Comparison of ENCODE assay signal across 8 mouse cellular contexts in the genomic region with DNA sequence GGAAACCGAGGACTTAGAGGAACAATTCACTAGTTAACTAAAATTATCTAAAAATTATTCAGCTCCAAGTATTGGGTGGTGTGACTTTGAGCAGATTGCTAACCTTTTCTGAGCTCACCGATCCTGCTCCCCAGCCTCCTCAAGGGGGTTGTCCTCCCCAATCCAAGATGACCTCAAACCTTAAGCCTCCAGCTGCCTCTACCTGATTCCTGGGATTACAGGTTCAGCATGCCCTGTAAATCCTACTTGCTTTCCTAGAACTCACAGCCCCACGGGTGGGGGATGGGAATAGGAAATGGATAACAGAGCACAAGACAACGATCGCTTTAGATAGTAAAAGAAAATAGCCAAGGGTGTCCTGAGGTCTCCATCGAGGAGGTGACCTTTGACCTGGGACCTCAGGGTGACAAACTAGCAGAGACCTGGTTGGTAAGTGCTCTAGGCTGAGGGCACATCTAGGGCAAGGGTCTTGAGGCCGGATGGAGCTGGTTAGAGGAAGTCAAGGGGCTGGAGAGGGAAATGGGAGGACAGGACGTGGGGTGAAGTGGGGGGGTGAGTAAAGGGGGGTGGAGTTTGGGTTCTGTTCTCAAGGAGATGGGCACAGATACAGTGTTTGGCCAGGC. TPM values are rescaled to one million over a fixed set of nuclear protein-coding genes. Genes with fewer than 3 reads are reported as not detected.
DNase-seq lines count a peak whose midpoint lies in the region; ATAC-seq and TF ChIP-seq lines count a peak whose summit lies in the region.

No protein-coding gene starts in this region.

- H3K27ac ChIP-seq in midbrain, embryonic 10.5 days (replicated peaks), result peak overlapping the region; percentile 75
- no peak overlapping the region for H3K27ac ChIP-seq in midbrain, embryonic 11.5 days (ENCODE audit: low read depth, low read length)
- peak overlapping the region; percentile 90 for H3K27ac ChIP-seq in hindbrain, embryonic 10.5 days
- peak overlapping the region; percentile 91 for H3K27ac ChIP-seq in stomach, postnatal 0 days (replicated peaks)

- H3K4me3 ChIP-seq in midbrain, embryonic 10.5 days, result no peak overlapping the region
- H3K4me3 ChIP-seq in midbrain, embryonic 11.5 days (ENCODE audit: low read depth, low read length), result no peak overlapping the region
- H3K4me3 ChIP-seq in hindbrain, embryonic 10.5 days, result 0 out of 2 replicates have a peak overlapping the region, but pooled peaks have one; percentile 12
- H3K4me3 ChIP-seq in stomach, postnatal 0 days (ENCODE audit: low read depth, low read length), result no peak overlapping the region

- no peak for DNase-seq in midbrain, embryonic 10.5 days (ENCODE audit: low spot score)
- DNase-seq in midbrain, embryonic 11.5 days (ENCODE audit: low spot score, missing footprints), result no peak
- DNase-seq in hindbrain, embryonic 10.5 days (ENCODE audit: low spot score), result no peak
- peak; percentile 27 to 53 for DNase-seq in kidney, postnatal 4 days
- no peak for DNase-seq in stomach, postnatal 0 days (ENCODE audit: low spot score)
- no peak for DNase-seq in T-cell, adult 2 months (ENCODE audit: low spot score)
- no peak for DNase-seq in spleen, postnatal 14 days (ENCODE audit: low spot score in 2 of 2)
- DNase-seq in adrenal gland, postnatal 25 days, result no peak

- H3K4me1 ChIP-seq in midbrain, embryonic 10.5 days, result peaks cover 72% of the 10 kb centered on the region
- H3K4me1 ChIP-seq in midbrain, embryonic 11.5 days (ENCODE audit: control insufficient read depth, insufficient read depth, low read length), result peaks cover 18% of the 10 kb centered on the region
- H3K4me1 ChIP-seq in hindbrain, embryonic 10.5 days (replicated peaks), result peaks cover 92% of the 10 kb centered on the region
- peaks cover 9% of the 10 kb centered on the region for H3K4me1 ChIP-seq in stomach, postnatal 0 days (replicated peaks; ENCODE audit: control insufficient read depth, insufficient read depth)

- TF ChIP-seq EP300 in stomach, postnatal 0 days (optimal IDR thresholded peaks at IDR 0.05), result no peak

- no peaks in the 10 kb centered on the region for H3K9me3 ChIP-seq in midbrain, embryonic 10.5 days (replicated peaks)
- H3K9me3 ChIP-seq in midbrain, embryonic 11.5 days (ENCODE audit: control insufficient read depth, low read length), result no peaks in the 10 kb centered on the region
- H3K9me3 ChIP-seq in hindbrain, embryonic 10.5 days, result no peaks in the 10 kb centered on the region
- no peaks in the 10 kb centered on the region for H3K9me3 ChIP-seq in stomach, postnatal 0 days (ENCODE audit: control insufficient read depth, low read length)

- no peak overlapping the region for H3K9ac ChIP-seq in midbrain, embryonic 11.5 days (ENCODE audit: low read length)
- H3K9ac ChIP-seq in stomach, postnatal 0 days (ENCODE audit: low read length), result no peak overlapping the region

- no peak for ATAC-seq in midbrain, embryonic 11.5 days (ENCODE audit: low FRiP score)
- ATAC-seq in stomach, postnatal 0 days (ENCODE audit: low FRiP score, low TSS enrichment), result no peak; the same call in 1 of the 2 replicates

- WGBS in midbrain, embryonic 10.5 days, result 62% methylated on average over 8 of the region's 8 CpGs
- WGBS in midbrain, embryonic 11.5 days, result 58% methylated on average over 8 of the region's 8 CpGs
- WGBS in hindbrain, embryonic 10.5 days, result 42% methylated on average over 8 of the region's 8 CpGs
- WGBS in stomach, postnatal 0 days, result 29% methylated on average over 8 of the region's 8 CpGs

- no peaks in the 10 kb centered on the region for H3K36me3 ChIP-seq in midbrain, embryonic 10.5 days
- H3K36me3 ChIP-seq in midbrain, embryonic 11.5 days (ENCODE audit: control insufficient read depth, insufficient read depth, low read length), result no peaks in the 10 kb centered on the region
- no peaks in the 10 kb centered on the region for H3K36me3 ChIP-seq in hindbrain, embryonic 10.5 days
- no peaks in the 10 kb centered on the region for H3K36me3 ChIP-seq in stomach, postnatal 0 days (ENCODE audit: control insufficient read depth, insufficient read depth, low read length)

- peaks cover 15% of the 10 kb centered on the region for H3K27me3 ChIP-seq in midbrain, embryonic 10.5 days (ENCODE audit: low read depth, poor library complexity, severe bottlenecking)
- H3K27me3 ChIP-seq in midbrain, embryonic 11.5 days (ENCODE audit: control insufficient read depth, insufficient read depth, low read length), result no peaks in the 10 kb centered on the region
- H3K27me3 ChIP-seq in hindbrain, embryonic 10.5 days (ENCODE audit: insufficient read depth, poor library complexity, severe bottlenecking), result peaks cover 6% of the 10 kb centered on the region; the same call in 1 of the 2 replicates
- no peaks in the 10 kb centered on the region for H3K27me3 ChIP-seq in stomach, postnatal 0 days (ENCODE audit: control insufficient read depth, insufficient read depth, low read length)

- no peak overlapping the region for H3K4me2 ChIP-seq in midbrain, embryonic 11.5 days
- H3K4me2 ChIP-seq in stomach, postnatal 0 days (replicated peaks; ENCODE audit: low read depth), result no peak overlapping the region; the same call in 1 of the 2 replicates

- no peak for TF ChIP-seq CTCF in stomach, postnatal 0 days (IDR thresholded peaks at IDR 0.05; ENCODE audit: low read depth)

RNA-seq across cellular contexts. Expression of gene Id1, which starts 6.9 kb away (rescaled TPM):
- polyA plus RNA-seq in midbrain, embryonic 10.5 days (2016; fragmentation: Nextera tagmentation; extraction: Ambion mirVana), result 70.2 and 86.2 TPM in 2 replicates
- 66.0 and 70.7 TPM in 2 replicates for polyA plus RNA-seq in midbrain, embryonic 11.5 days (2014; fragmentation: Nextera tagmentation; extraction: Ambion mirVana)
- polyA plus RNA-seq in hindbrain, embryonic 10.5 days (2016; fragmentation: Nextera tagmentation; extraction: Ambion mirVana), result 168 and 176 TPM in 2 replicates
- polyA plus RNA-seq in stomach, postnatal 0 days (2015; fragmentation: Nextera tagmentation; extraction: Ambion mirVana), result 191 and 228 TPM in 2 replicates
- 73.3 and 81.1 TPM in 2 replicates for total RNA-seq in adrenal gland, postnatal 25 days (2021)

RNA-seq across cellular contexts. Expression of gene Cox4i2, which starts 24.8 kb away (rescaled TPM):
- 4.2 and 4.6 TPM in 2 replicates for polyA plus RNA-seq in midbrain, embryonic 10.5 days (2016; fragmentation: Nextera tagmentation; extraction: Ambion mirVana)
- polyA plus RNA-seq in midbrain, embryonic 11.5 days (2014; fragmentation: Nextera tagmentation; extraction: Ambion mirVana), result 2.8 and 3.7 TPM in 2 replicates
- 5.0 and 5.1 TPM in 2 replicates for polyA plus RNA-seq in hindbrain, embryonic 10.5 days (2016; fragmentation: Nextera tagmentation; extraction: Ambion mirVana)
- 9.8 and 10.6 TPM in 2 replicates for polyA plus RNA-seq in stomach, postnatal 0 days (2015; fragmentation: Nextera tagmentation; extraction: Ambion mirVana)
- total RNA-seq in adrenal gland, postnatal 25 days (2021), result 4.2 and 4.3 TPM in 2 replicates

RNA-seq across cellular contexts. Expression of gene Mcts2, which starts 42.3 kb away (rescaled TPM):
- 42.9 and 45.3 TPM in 2 replicates for polyA plus RNA-seq in midbrain, embryonic 10.5 days (2016; fragmentation: Nextera tagmentation; extraction: Ambion mirVana)
- polyA plus RNA-seq in midbrain, embryonic 11.5 days (2014; fragmentation: Nextera tagmentation; extraction: Ambion mirVana), result 43.4 and 48.6 TPM in 2 replicates
- 41.1 and 48.7 TPM in 2 replicates for polyA plus RNA-seq in hindbrain, embryonic 10.5 days (2016; fragmentation: Nextera tagmentation; extraction: Ambion mirVana)
- polyA plus RNA-seq in stomach, postnatal 0 days (2015; fragmentation: Nextera tagmentation; extraction: Ambion mirVana), result 22.9 and 23.4 TPM in 2 replicates
- total RNA-seq in adrenal gland, postnatal 25 days (2021), result 34.2 and 37.9 TPM in 2 replicates

RNA-seq across cellular contexts. Expression of gene H13, which starts 59.9 kb away (rescaled TPM):
- polyA plus RNA-seq in midbrain, embryonic 10.5 days (2016; fragmentation: Nextera tagmentation; extraction: Ambion mirVana), result 99.2 and 117 TPM in 2 replicates
- 117 and 119 TPM in 2 replicates for polyA plus RNA-seq in midbrain, embryonic 11.5 days (2014; fragmentation: Nextera tagmentation; extraction: Ambion mirVana)
- 103 and 134 TPM in 2 replicates for polyA plus RNA-seq in hindbrain, embryonic 10.5 days (2016; fragmentation: Nextera tagmentation; extraction: Ambion mirVana)
- 110 and 121 TPM in 2 replicates for polyA plus RNA-seq in stomach, postnatal 0 days (2015; fragmentation: Nextera tagmentation; extraction: Ambion mirVana)
- 149 and 153 TPM in 2 replicates for total RNA-seq in adrenal gland, postnatal 25 days (2021)

Comparison
In these comparisons a context has a peak if more than half of its experiments do, and no peak if none do; other contexts are left out.
1. DNase-seq: peak in kidney, postnatal 4 days (2 of 2); none in midbrain, embryonic 10.5 days (single experiment), midbrain, embryonic 11.5 days (single experiment), hindbrain, embryonic 10.5 days (single experiment), stomach, postnatal 0 days (single experiment), T-cell, adult 2 months (single experiment), spleen, postnatal 14 days (0 of 2) and adrenal gland, postnatal 25 days (single experiment).